Mouse (Mus musculus) intestine, embryonic 15.5 days (tissue): ENCODE measurements around the gene Gm20388. TPM values are rescaled to one million over a fixed set of nuclear protein-coding genes. Genes with fewer than 3 reads are reported as not detected.

Experiments
- ATAC-seq: fragments of 200-750 bp; cut with Nextera tagmentation; 2 replicates; pipeline ENCODE4 v1.8.0; 2017; ENCODE audit warnings: moderate TSS enrichment, moderate library complexity
- H3K27ac ChIP-seq: fragments of 300-500 bp; sonication (generic); 2 replicates; pipeline ENCODE4 v1.5.1; 2015; ENCODE audit warnings: mild to moderate bottlenecking, inconsistent platforms
- H3K27me3 ChIP-seq: fragments of 300-500 bp; sonication (generic); replicated peaks from 2 replicates; pipeline ENCODE4 v1.6.1; 2015; ENCODE audit warnings: inconsistent platforms
- H3K36me3 ChIP-seq: fragments of 300-500 bp; sonication (generic); 2 replicates; pipeline ENCODE4 v1.6.1; 2015; ENCODE audit warnings: inconsistent platforms
- H3K4me1 ChIP-seq: fragments of 300-500 bp; sonication (generic); replicated peaks from 2 replicates; pipeline ENCODE4 v1.6.1; 2015; ENCODE audit warnings: inconsistent platforms
- H3K4me2 ChIP-seq: fragments of 300-500 bp; sonication (generic); replicated peaks from 2 replicates; pipeline ENCODE4 v1.6.1; 2015; ENCODE audit warnings: mild to moderate bottlenecking, inconsistent platforms
- H3K4me3 ChIP-seq: fragments of 300-500 bp; sonication (generic); replicated peaks from 2 replicates; pipeline ENCODE4 v1.5.1; 2015; ENCODE audit warnings: inconsistent platforms
- H3K9ac ChIP-seq: fragments of 300-500 bp; sonication (generic); 2 replicates; pipeline ENCODE4 v1.6.1; 2015; ENCODE audit warnings: inconsistent platforms
- H3K9me3 ChIP-seq: fragments of 300-500 bp; sonication (generic); 2 replicates; pipeline ENCODE4 v1.6.1; 2016; ENCODE audit warnings: inconsistent platforms
- WGBS: fragments of 180-500 bp; shearing (Covaris S2); methylation state at CpG from one replicate; pipeline ENCODE4 v1.1.7; 2015; 5-methylcytosine and 5-hydroxymethylcytosine counted together
- polyA plus RNA-seq: library from polyadenylated mRNA; unstranded; fragments of >200 nt; fragmentation: Nextera tagmentation; extraction: Ambion mirVana; gene quantifications from 2 replicates; pipeline ENCODE4 v1.2.1, GENCODE M21; 2015

Gene Gm20388
- polyA plus RNA-seq, 1 experiment from 2014 or later = not detected

- H3K4me3 ChIP-seq = no peak overlapping the region
- H3K36me3 ChIP-seq = no peaks in the 10 kb centered on the region
- H3K27ac ChIP-seq = no peak overlapping the region
- no peak overlapping the region for H3K9ac ChIP-seq
- ATAC-seq = no peak
- no peaks in the 10 kb centered on the region for H3K9me3 ChIP-seq
- no peak overlapping the region for H3K4me2 ChIP-seq
- WGBS = 53% methylated on average over 14 of the region's 14 CpGs
- H3K4me1 ChIP-seq = peaks cover 32% of the 10 kb centered on the region
- no peaks in the 10 kb centered on the region for H3K27me3 ChIP-seq
Measured at GRCm38 (mm10) chr8:120998966-120999365, 1088.3 kb downstream of the Gm20388 start.

GRCm38 (mm10) chr8:121001951-121002350 lies 1091.3 kb downstream of the Gm20388 start:
- WGBS = 63% methylated on average over 12 of the region's 12 CpGs
- Histone ChIP-seq H3K9me3 (peaks cover 6% of the 10 kb centered on the region; the same call in 1 of the 2 replicates), H3K27me3 (no peaks in the 10 kb centered on the region), H3K36me3 (no peaks in the 10 kb centered on the region), H3K4me1 (peaks cover 21% of the 10 kb centered on the region), H3K4me2 (no peak overlapping the region), H3K27ac (no peak overlapping the region), H3K4me3 (no peak overlapping the region), H3K9ac (no peak overlapping the region)
- no peak for ATAC-seq

DNA sequence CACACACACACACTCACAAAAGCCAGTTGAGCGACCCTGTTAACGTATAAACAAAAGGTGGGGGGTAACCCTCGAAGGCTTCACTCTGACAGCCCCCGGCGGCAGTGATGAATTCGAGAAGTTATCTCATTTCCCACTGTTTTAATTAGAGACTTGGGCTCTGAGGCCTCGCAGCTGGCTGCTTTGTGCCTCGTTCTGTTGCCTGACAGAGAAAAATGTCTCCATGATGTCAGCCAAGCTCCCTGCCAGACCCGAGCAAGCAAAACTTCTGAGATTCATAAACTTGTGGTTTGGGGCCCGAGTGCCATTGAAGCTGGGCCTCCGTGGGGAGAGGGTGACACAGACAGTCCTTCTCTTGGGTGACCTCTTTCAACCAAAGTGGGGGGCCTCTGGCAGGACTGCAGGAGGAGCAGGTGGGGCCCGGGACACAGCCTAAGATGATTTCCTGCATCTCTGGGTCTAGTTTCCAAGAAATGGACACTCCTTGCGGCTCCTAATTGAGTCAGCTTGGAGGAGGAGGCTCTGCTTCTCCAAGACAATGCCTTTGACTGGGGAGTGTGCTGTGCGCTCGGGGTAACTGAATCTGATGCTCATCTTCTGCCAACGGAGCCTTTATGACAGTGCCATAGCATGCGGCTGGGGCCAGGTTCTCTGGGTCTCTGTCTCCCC lies 1092.4 kb downstream of the Gm20388 start:
- Histone ChIP-seq H3K36me3 (no peaks in the 10 kb centered on the region), H3K4me2 (peak overlapping the region; percentile 19; the same call in 1 of the 2 replicates), H3K4me3 (no peak overlapping the region), H3K9ac (no peak overlapping the region), H3K9me3 (peaks cover 6% of the 10 kb centered on the region; the same call in 1 of the 2 replicates), H3K27me3 (no peaks in the 10 kb centered on the region), H3K27ac (peak overlapping the region; percentile 82), H3K4me1 (peaks cover 16% of the 10 kb centered on the region; the same call in 1 of the 2 replicates)
- WGBS = 31% methylated on average over 17 of the region's 17 CpGs
- peak; percentile 66 for ATAC-seq

- no peak for ATAC-seq
- Histone ChIP-seq H3K4me1 (peaks cover 16% of the 10 kb centered on the region; the same call in 1 of the 2 replicates), H3K36me3 (no peaks in the 10 kb centered on the region), H3K9me3 (peaks cover 6% of the 10 kb centered on the region; the same call in 1 of the 2 replicates), H3K27me3 (no peaks in the 10 kb centered on the region), H3K4me3 (no peak overlapping the region), H3K4me2 (no peak overlapping the region), H3K27ac (peak overlapping the region; percentile 82), H3K9ac (no peak overlapping the region)
- WGBS = 43% methylated on average over 2 of the region's 2 CpGs
Measured at GRCm38 (mm10) chr8:121003639-121004038, 1093.0 kb downstream of the Gm20388 start.

DNA sequence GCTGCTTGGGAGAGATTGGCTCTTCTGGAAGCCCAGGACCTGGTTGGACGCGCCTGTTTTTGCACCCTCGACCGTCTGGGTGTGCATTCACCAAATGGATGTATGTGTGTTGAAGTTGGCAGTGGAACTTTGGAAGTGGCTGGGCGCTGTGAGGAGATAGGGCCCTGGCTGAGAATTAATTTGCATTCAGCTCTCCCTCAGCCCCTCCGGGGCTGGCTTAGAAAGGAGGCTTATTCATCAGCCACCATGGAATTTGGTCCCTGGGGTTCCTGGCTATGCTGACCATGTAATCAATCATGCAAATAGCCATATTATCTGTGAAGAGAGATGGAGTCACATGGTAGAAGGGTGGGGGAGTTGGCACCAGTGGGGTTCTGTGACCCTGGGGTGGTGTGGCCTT lies 1102.7 kb downstream of the Gm20388 start:
- no peak overlapping the region for H3K27ac ChIP-seq
- H3K4me1 ChIP-seq = peaks cover 16% of the 10 kb centered on the region
- H3K4me2 ChIP-seq = no peak overlapping the region
- H3K4me3 ChIP-seq = no peak overlapping the region
- no peaks in the 10 kb centered on the region for H3K9me3 ChIP-seq
- ATAC-seq = no peak
- 46% methylated on average over 6 of the region's 6 CpGs for WGBS
- no peaks in the 10 kb centered on the region for H3K36me3 ChIP-seq
- H3K27me3 ChIP-seq = no peaks in the 10 kb centered on the region
- H3K9ac ChIP-seq = no peak overlapping the region

- H3K9me3 ChIP-seq = no peaks in the 10 kb centered on the region
- no peak for ATAC-seq
- H3K4me1 ChIP-seq = peaks cover 14% of the 10 kb centered on the region; the same call in 1 of the 2 replicates
- H3K36me3 ChIP-seq = no peaks in the 10 kb centered on the region
- H3K4me3 ChIP-seq = no peak overlapping the region
- peak overlapping the region; percentile 31 for H3K4me2 ChIP-seq
- no peak overlapping the region for H3K9ac ChIP-seq
- WGBS = 60% methylated on average over 17 of the region's 17 CpGs
- no peak overlapping the region for H3K27ac ChIP-seq
- no peaks in the 10 kb centered on the region for H3K27me3 ChIP-seq
Measured at GRCm38 (mm10) chr8:121016621-121017020, 1106.0 kb downstream of the Gm20388 start.

DNA sequence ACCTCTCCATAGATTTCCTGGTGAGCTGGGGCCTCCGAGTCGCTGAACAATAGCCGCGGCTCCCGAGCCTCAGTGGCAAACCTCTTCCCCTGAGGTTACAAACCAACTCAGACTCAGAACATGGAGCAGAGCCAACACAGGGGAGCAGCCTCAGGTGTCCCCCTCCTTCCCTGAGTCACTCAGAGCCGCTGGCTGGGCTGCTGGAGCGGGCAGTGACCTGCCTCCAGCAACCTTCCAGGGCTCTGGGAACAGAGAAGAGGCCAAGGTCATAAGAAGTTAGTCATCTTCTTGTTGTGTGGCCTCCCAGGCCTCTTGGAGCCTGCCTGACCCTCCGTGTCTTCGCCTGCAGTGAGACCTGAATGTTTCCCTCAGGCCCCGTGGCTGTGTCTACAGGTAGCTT lies 1107.6 kb downstream of the Gm20388 start:
- H3K27me3 ChIP-seq = 0 out of 2 replicates have a peak, but pooled peaks cover 2% of the 10 kb centered on the region
- peaks cover 15% of the 10 kb centered on the region for H3K4me1 ChIP-seq
- 86% methylated on average over 10 of the region's 10 CpGs for WGBS
- H3K27ac ChIP-seq = no peak overlapping the region
- ATAC-seq = no peak
- H3K4me2 ChIP-seq = no peak overlapping the region
- H3K36me3 ChIP-seq = no peaks in the 10 kb centered on the region
- no peak overlapping the region for H3K4me3 ChIP-seq
- no peak overlapping the region for H3K9ac ChIP-seq
- H3K9me3 ChIP-seq = no peaks in the 10 kb centered on the region

GRCm38 (mm10) chr8:121021488-121021887 lies 1110.8 kb downstream of the Gm20388 start:
- no peak overlapping the region for H3K9ac ChIP-seq
- no peaks in the 10 kb centered on the region for H3K36me3 ChIP-seq
- H3K4me1 ChIP-seq = peaks cover 20% of the 10 kb centered on the region
- 33% methylated on average over 12 of the region's 12 CpGs for WGBS
- H3K27me3 ChIP-seq = 0 out of 2 replicates have a peak, but pooled peaks cover 3% of the 10 kb centered on the region
- ATAC-seq = no peak
- 0 out of 2 replicates have a peak overlapping the region, but pooled peaks have one; percentile 25 for H3K27ac ChIP-seq
- no peaks in the 10 kb centered on the region for H3K9me3 ChIP-seq
- no peak overlapping the region for H3K4me3 ChIP-seq
- H3K4me2 ChIP-seq = no peak overlapping the region

GRCm38 (mm10) chr8:121023003-121023402 lies 1112.4 kb downstream of the Gm20388 start:
- H3K36me3 ChIP-seq = no peaks in the 10 kb centered on the region
- 87% methylated on average over 4 of the region's 4 CpGs for WGBS
- H3K27ac ChIP-seq = no peak overlapping the region
- no peaks in the 10 kb centered on the region for H3K9me3 ChIP-seq
- H3K4me1 ChIP-seq = peaks cover 14% of the 10 kb centered on the region
- H3K4me2 ChIP-seq = no peak overlapping the region
- no peak overlapping the region for H3K4me3 ChIP-seq
- ATAC-seq = no peak
- H3K9ac ChIP-seq = no peak overlapping the region
- H3K27me3 ChIP-seq = 0 out of 2 replicates have a peak, but pooled peaks cover 3% of the 10 kb centered on the region

DNA sequence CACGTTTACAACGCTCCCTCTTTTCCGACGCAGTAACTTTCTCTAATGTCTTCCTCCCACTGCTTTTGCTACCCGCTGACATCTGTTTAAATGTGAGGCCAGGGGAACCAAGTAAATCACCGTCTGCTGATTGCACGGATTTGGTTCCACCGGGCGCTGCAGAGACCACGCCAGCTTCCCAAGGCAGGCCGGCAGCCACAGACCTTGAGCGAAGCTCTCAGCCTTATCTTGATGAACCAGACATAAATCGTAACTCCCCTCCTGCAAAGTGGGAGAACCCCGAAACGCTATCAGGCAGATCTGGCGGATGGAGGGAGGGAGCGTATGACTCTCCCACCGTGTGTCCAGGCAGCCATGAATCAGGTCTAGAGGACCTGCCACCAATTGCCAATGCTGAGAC lies 1113.1 kb downstream of the Gm20388 start:
- 27% methylated on average over 18 of the region's 18 CpGs for WGBS
- Histone ChIP-seq H3K36me3 (no peaks in the 10 kb centered on the region), H3K9ac (no peak overlapping the region), H3K4me2 (0 out of 2 replicates have a peak overlapping the region, but pooled peaks have one; percentile 9), H3K4me1 (peaks cover 13% of the 10 kb centered on the region), H3K27ac (0 out of 2 replicates have a peak overlapping the region, but pooled peaks have one; percentile 13), H3K27me3 (0 out of 2 replicates have a peak, but pooled peaks cover 3% of the 10 kb centered on the region), H3K4me3 (no peak overlapping the region), H3K9me3 (no peaks in the 10 kb centered on the region)
- peak; percentile 39; the same call in 1 of the 2 replicates for ATAC-seq

GRCm38 (mm10) chr8:121025486-121025885 lies 1114.8 kb downstream of the Gm20388 start:
- no peak overlapping the region for H3K4me2 ChIP-seq
- H3K27ac ChIP-seq = no peak overlapping the region
- no peak overlapping the region for H3K4me3 ChIP-seq
- 0 out of 2 replicates have a peak, but pooled peaks cover 3% of the 10 kb centered on the region for H3K27me3 ChIP-seq
- ATAC-seq = no peak
- H3K9ac ChIP-seq = no peak overlapping the region
- H3K4me1 ChIP-seq = peaks cover 17% of the 10 kb centered on the region
- no peaks in the 10 kb centered on the region for H3K36me3 ChIP-seq
- H3K9me3 ChIP-seq = no peaks in the 10 kb centered on the region
- WGBS = 53% methylated on average over 5 of the region's 5 CpGs

- no peak overlapping the region for H3K4me2 ChIP-seq
- H3K27ac ChIP-seq = peak overlapping the region; percentile 51; the same call in 1 of the 2 replicates
- H3K36me3 ChIP-seq = no peaks in the 10 kb centered on the region
- peak; percentile 59 for ATAC-seq
- 0 out of 2 replicates have a peak, but pooled peaks cover 3% of the 10 kb centered on the region for H3K27me3 ChIP-seq
- no peak overlapping the region for H3K9ac ChIP-seq
- H3K4me3 ChIP-seq = no peak overlapping the region
- peaks cover 15% of the 10 kb centered on the region for H3K4me1 ChIP-seq
- 14% methylated on average over 13 of the region's 13 CpGs for WGBS
- no peaks in the 10 kb centered on the region for H3K9me3 ChIP-seq
Measured at GRCm38 (mm10) chr8:121027787-121028186, 1117.1 kb downstream of the Gm20388 start.
